Mouse (Mus musculus): ENCODE results near the gene Klhl2. TPM values are rescaled to one million over a fixed set of nuclear protein-coding genes. Genes with fewer than 3 reads are reported as not detected.

The Klhl2 gene
- polyA plus RNA-seq, 1 experiment: 5.2 TPM

GRCm38 (mm10) chr8:64738916-64739315 lies 110.9 kb downstream of the Klhl2 start:
- Histone ChIP-seq H3K4me1 (ENCODE audit: control insufficient read depth, insufficient read depth, insufficient read length) (no peaks in the 10 kb centered on the region), H3K27ac (ENCODE audit: insufficient read depth, low read length) (no peak overlapping the region), H3K36me3 (ENCODE audit: control insufficient read depth, insufficient read depth, low read length) (no peaks in the 10 kb centered on the region; the same call in 1 of the 2 replicates), H3K27me3 (ENCODE audit: control insufficient read depth, insufficient read depth, low read length) (no peaks in the 10 kb centered on the region), H3K4me3 (ENCODE audit: extremely low read depth, insufficient read depth, insufficient read length) (no peak overlapping the region)
- WGBS: 89% methylated on average over 1 of the region's 1 CpGs
- no peak for TF ChIP-seq POLR2A (IDR thresholded peaks at IDR 0.05; ENCODE audit: low read depth, low read length)
- TF ChIP-seq CTCF (IDR thresholded peaks at IDR 0.05; ENCODE audit: extremely low read depth, insufficient read depth, insufficient read length, insufficient replicate concordance): no peak
- no peak for DNase-seq (ENCODE audit: low read depth in 1 of 2, low spot score in 2 of 2)

GRCm38 (mm10) chr8:64736767-64737323 lies 113.0 kb downstream of the Klhl2 start:
- no peak for DNase-seq (ENCODE audit: low read depth in 1 of 2, low spot score in 2 of 2)
- Histone ChIP-seq H3K27ac (ENCODE audit: insufficient read depth, low read length) (no peak overlapping the region), H3K36me3 (ENCODE audit: control insufficient read depth, insufficient read depth, low read length) (no peaks in the 10 kb centered on the region; the same call in 1 of the 2 replicates), H3K4me1 (ENCODE audit: control insufficient read depth, insufficient read depth, insufficient read length) (peaks cover 4% of the 10 kb centered on the region; the same call in 1 of the 2 replicates), H3K4me3 (ENCODE audit: extremely low read depth, insufficient read depth, insufficient read length) (no peak overlapping the region), H3K27me3 (ENCODE audit: control insufficient read depth, insufficient read depth, low read length) (no peaks in the 10 kb centered on the region)
- no peak for TF ChIP-seq CTCF (IDR thresholded peaks at IDR 0.05; ENCODE audit: extremely low read depth, insufficient read depth, insufficient read length, insufficient replicate concordance)
- no peak for TF ChIP-seq POLR2A (IDR thresholded peaks at IDR 0.05; ENCODE audit: low read depth, low read length)
- WGBS: 87% methylated on average over 3 of the region's 3 CpGs

DNA sequence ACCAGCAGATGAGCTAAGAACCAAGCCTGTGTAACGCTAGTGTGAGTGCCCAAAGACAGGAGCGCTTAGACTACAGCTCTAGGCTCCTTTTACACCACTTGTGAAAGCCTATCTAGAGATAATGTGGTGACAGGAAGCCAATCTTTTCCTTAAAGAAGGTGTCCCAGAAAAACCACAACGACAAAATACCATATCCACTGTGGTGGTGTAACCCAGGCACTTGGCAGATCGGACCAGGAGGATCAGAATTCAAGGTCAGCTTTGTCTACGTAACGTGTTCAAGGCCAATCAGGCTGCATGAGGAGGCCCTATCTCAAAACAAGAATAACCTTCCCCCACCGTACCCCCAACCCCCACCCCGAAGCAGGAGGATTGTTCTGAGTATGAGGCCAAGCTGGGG lies 114.7 kb downstream of the Klhl2 start:
- Histone ChIP-seq H3K4me3 (ENCODE audit: extremely low read depth, insufficient read depth, insufficient read length) (no peak overlapping the region), H3K4me1 (ENCODE audit: control insufficient read depth, insufficient read depth, insufficient read length) (peaks cover 4% of the 10 kb centered on the region; the same call in 1 of the 2 replicates), H3K27me3 (ENCODE audit: control insufficient read depth, insufficient read depth, low read length) (no peaks in the 10 kb centered on the region), H3K27ac (ENCODE audit: insufficient read depth, low read length) (no peak overlapping the region), H3K36me3 (ENCODE audit: control insufficient read depth, insufficient read depth, low read length) (peaks cover 3% of the 10 kb centered on the region; the same call in 1 of the 2 replicates)
- WGBS: 71% methylated on average over 8 of the region's 8 CpGs
- no peak for DNase-seq (ENCODE audit: low read depth in 1 of 2, low spot score in 2 of 2)
- no peak for TF ChIP-seq POLR2A (IDR thresholded peaks at IDR 0.05; ENCODE audit: low read depth, low read length)
- no peak for TF ChIP-seq CTCF (IDR thresholded peaks at IDR 0.05; ENCODE audit: extremely low read depth, insufficient read depth, insufficient read length, insufficient replicate concordance)

GRCm38 (mm10) chr8:64733271-64733943 lies 116.4 kb downstream of the Klhl2 start, which contains the start of gene Msmo1:
Msmo1 (minus strand) TSS chr8:64733792.
- peak within 1 kb of the TSS; percentile 89 for H3K4me3 ChIP-seq (ENCODE audit: extremely low read depth, insufficient read depth, insufficient read length)
- whole genome bisulfite sequencing: under 1% methylated on average over 60 of the region's 60 CpGs
- TF ChIP-seq POLR2A (IDR thresholded peaks at IDR 0.05; ENCODE audit: low read depth, low read length): peak; percentile 46
- no peak for TF ChIP-seq CTCF (IDR thresholded peaks at IDR 0.05; ENCODE audit: extremely low read depth, insufficient read depth, insufficient read length, insufficient replicate concordance)
- DNase-seq (ENCODE audit: low read depth in 1 of 2, low spot score in 2 of 2): peak; percentile 95 to 96
- peaks cover 4% of the 10 kb centered on the region; the same call in 1 of the 2 replicates for H3K4me1 ChIP-seq (ENCODE audit: control insufficient read depth, insufficient read depth, insufficient read length)
- H3K27me3 ChIP-seq (ENCODE audit: control insufficient read depth, insufficient read depth, low read length): no peaks in the 10 kb centered on the region
- peak within 1 kb of the TSS; percentile 73 for H3K27ac ChIP-seq (ENCODE audit: insufficient read depth, low read length)
- H3K36me3 ChIP-seq (ENCODE audit: control insufficient read depth, insufficient read depth, low read length): peaks cover 8% of the 10 kb centered on the region; the same call in 1 of the 2 replicates

DNA sequence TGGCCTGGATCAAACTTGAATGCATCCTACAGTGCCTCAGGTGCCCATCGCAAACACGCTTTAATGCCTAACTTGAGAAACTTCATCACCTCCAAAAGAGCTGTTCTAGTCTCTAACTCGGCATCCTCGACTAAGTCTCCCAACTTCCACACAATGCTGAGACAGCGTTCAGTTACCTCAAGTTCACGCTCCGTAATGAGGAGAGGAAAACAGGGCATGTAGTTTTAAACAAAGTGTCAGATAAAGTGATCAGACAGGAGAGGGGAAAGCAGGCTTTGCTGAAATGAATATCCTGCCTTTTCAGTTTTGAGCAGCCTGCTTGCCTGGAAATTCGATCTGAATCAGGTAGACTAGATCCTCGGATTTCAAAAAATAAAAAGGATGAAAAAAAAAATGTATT lies 117.2 kb downstream of the Klhl2 start:
- Histone ChIP-seq H3K36me3 (ENCODE audit: control insufficient read depth, insufficient read depth, low read length) (peaks cover 8% of the 10 kb centered on the region; the same call in 1 of the 2 replicates), H3K27ac (ENCODE audit: insufficient read depth, low read length) (no peak overlapping the region), H3K4me3 (ENCODE audit: extremely low read depth, insufficient read depth, insufficient read length) (no peak overlapping the region; the same call in 1 of the 2 replicates), H3K27me3 (ENCODE audit: control insufficient read depth, insufficient read depth, low read length) (no peaks in the 10 kb centered on the region), H3K4me1 (ENCODE audit: control insufficient read depth, insufficient read depth, insufficient read length) (peaks cover 4% of the 10 kb centered on the region; the same call in 1 of the 2 replicates)
- DNase-seq (ENCODE audit: low read depth in 1 of 2, low spot score in 2 of 2): no peak
- 17% methylated on average over 9 of the region's 9 CpGs for WGBS
- TF ChIP-seq CTCF (IDR thresholded peaks at IDR 0.05; ENCODE audit: extremely low read depth, insufficient read depth, insufficient read length, insufficient replicate concordance) (no peak), POLR2A (IDR thresholded peaks at IDR 0.05; ENCODE audit: low read depth, low read length) (no peak)

GRCm38 (mm10) chr8:64728156-64728555 lies 121.7 kb downstream of the Klhl2 start:
- no peak for DNase-seq (ENCODE audit: low read depth in 1 of 2, low spot score in 2 of 2)
- no peak overlapping the region for H3K4me3 ChIP-seq (ENCODE audit: extremely low read depth, insufficient read depth, insufficient read length)
- H3K27me3 ChIP-seq (ENCODE audit: control insufficient read depth, insufficient read depth, low read length): no peaks in the 10 kb centered on the region
- no peak overlapping the region for H3K27ac ChIP-seq (ENCODE audit: insufficient read depth, low read length)
- TF ChIP-seq CTCF (IDR thresholded peaks at IDR 0.05; ENCODE audit: extremely low read depth, insufficient read depth, insufficient read length, insufficient replicate concordance): no peak
- no peak for TF ChIP-seq POLR2A (IDR thresholded peaks at IDR 0.05; ENCODE audit: low read depth, low read length)
- peaks cover 19% of the 10 kb centered on the region; the same call in 1 of the 2 replicates for H3K36me3 ChIP-seq (ENCODE audit: control insufficient read depth, insufficient read depth, low read length)
- WGBS: 81% methylated on average over 7 of the region's 7 CpGs
- H3K4me1 ChIP-seq (ENCODE audit: control insufficient read depth, insufficient read depth, insufficient read length): peaks cover 4% of the 10 kb centered on the region; the same call in 1 of the 2 replicates

All from spleen, adult 2 months (tissue).